Mouse (Mus musculus): ENCODE data around the gene Slc34a1.

The Slc34a1 gene

GRCm38 (mm10) chr13:55398088-55398487, at the start of gene Slc34a1:
Slc34a1 (plus strand) TSS chr13:55398187.
- DNase-seq: peak; percentile 27

GRCm38 (mm10) chr13:55361145-55361544, 36.8 kb upstream of the Slc34a1 start:
- no peak for DNase-seq

- DNase-seq: peak; percentile 29
Observed at GRCm38 (mm10) chr13:55361974-55362452, 36.0 kb upstream of the Slc34a1 start.

- peak; percentile 99 for DNase-seq
Observed at GRCm38 (mm10) chr13:55362453-55363060, 35.4 kb upstream of the Slc34a1 start, which contains the start of gene Lman2. Lman2 (minus strand) TSS chr13:55362783.

GRCm38 (mm10) chr13:55368401-55368800, 29.6 kb upstream of the Slc34a1 start:
- DNase-seq: peak; percentile 50

GRCm38 (mm10) chr13:55369531-55370114, 28.4 kb upstream of the Slc34a1 start, which contains the start of gene Rgs14:
Rgs14 (plus strand) TSS chr13:55369732.
- DNase-seq: peak; percentile 17

GRCm38 (mm10) chr13:55370234-55370633, 27.8 kb upstream of the Slc34a1 start:
- peak; percentile 77 for DNase-seq

- no peak for DNase-seq
Observed at GRCm38 (mm10) chr13:55371007-55371681, 26.8 kb upstream of the Slc34a1 start.

- DNase-seq: no peak
Observed at GRCm38 (mm10) chr13:55371740-55372139, 26.2 kb upstream of the Slc34a1 start.

GRCm38 (mm10) chr13:55374206-55374924, 23.6 kb upstream of the Slc34a1 start:
- DNase-seq: no peak

GRCm38 (mm10) chr13:55375877-55376276, 22.1 kb upstream of the Slc34a1 start:
- no peak for DNase-seq

- DNase-seq: peak; percentile 39
Observed at GRCm38 (mm10) chr13:55378907-55379580, 18.9 kb upstream of the Slc34a1 start.

- DNase-seq: no peak
Observed at GRCm38 (mm10) chr13:55381790-55382189, 16.2 kb upstream of the Slc34a1 start.

- DNase-seq: peak; percentile 95
Observed at GRCm38 (mm10) chr13:55390644-55391043, 7.3 kb upstream of the Slc34a1 start.

GRCm38 (mm10) chr13:55391626-55392029, 6.4 kb upstream of the Slc34a1 start:
- peak; percentile 95 for DNase-seq

GRCm38 (mm10) chr13:55392933-55393332, 5.1 kb upstream of the Slc34a1 start:
- peak; percentile 53 for DNase-seq

GRCm38 (mm10) chr13:55399300-55400038, 1.5 kb downstream of the Slc34a1 start:
- peak; percentile 92 for DNase-seq

GRCm38 (mm10) chr13:55400039-55400346, 2.0 kb downstream of the Slc34a1 start:
- DNase-seq: peak; percentile 16

- DNase-seq: no peak
Observed at GRCm38 (mm10) chr13:55403266-55403665, 5.3 kb downstream of the Slc34a1 start.

GRCm38 (mm10) chr13:55403935-55404852, 6.2 kb downstream of the Slc34a1 start:
- peak; percentile 41 for DNase-seq
